Mouse (Mus musculus) hematopoietic stem cell, adult 5-6 weeks (primary cell): ENCODE results near the gene Ankrd28. TPM values are rescaled to one million over a fixed set of nuclear protein-coding genes. Genes with fewer than 3 reads are reported as not detected.

Experiments
- ATAC-seq, 2 experiments: fragments of 125-278 bp in 1 of 2; replicated peaks in 1 of 2; 2 replicates each; pipeline ENCODE4 v1.8.0; 2016 to 2017; ENCODE audit warnings: inconsistent platforms in 2 of 2, mild to moderate bottlenecking in 2 of 2, moderate number of reproducible peaks in 2 of 2, low read depth in 1 of 2, moderate TSS enrichment in 1 of 2; ENCODE audit not compliant: low FRiP score in 2 of 2, poor library complexity in 2 of 2, severe bottlenecking in 2 of 2, insufficient read depth in 1 of 2, low TSS enrichment in 1 of 2
- total RNA-seq: library from RNA; stranded (forward); fragments of 172-1452, 232-1000 nt; gene quantifications from 2 replicates; pipeline ENCODE4 v1.2.3, GENCODE M21; 2017

Ankrd28 gene
- total RNA-seq, 1 experiment from 2014 or later: 117 TPM

DNA sequence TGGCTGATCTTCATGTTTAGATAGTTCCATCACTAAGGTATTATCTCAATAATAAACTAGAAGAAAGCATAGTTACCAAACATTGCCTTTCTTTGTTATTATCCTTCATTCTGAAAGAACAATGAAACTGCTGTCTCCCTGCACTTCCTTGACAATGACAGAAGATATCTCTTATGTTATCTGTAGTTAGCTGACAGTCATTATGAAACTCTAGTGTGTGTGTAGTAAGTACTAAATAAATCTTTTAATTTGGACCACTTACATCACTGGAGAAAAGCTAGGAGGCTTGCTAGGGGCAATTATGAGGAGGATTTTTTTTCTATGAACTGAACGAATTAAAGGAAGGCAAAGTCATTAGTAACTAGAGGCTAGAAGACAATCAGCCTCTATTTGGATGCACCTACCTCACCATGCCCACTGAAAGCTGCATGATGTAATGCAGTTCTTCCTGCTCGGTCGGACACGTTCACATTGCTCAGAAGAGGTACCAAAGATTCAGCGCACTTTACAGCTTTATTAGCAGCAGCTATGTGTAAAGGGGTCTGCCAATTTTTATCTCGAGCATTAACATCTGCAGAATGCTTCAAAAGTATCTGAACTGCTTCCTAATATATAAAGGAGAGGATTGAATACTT is 82.1 kb downstream of the Ankrd28 start:
- ATAC-seq: no peak

DNA sequence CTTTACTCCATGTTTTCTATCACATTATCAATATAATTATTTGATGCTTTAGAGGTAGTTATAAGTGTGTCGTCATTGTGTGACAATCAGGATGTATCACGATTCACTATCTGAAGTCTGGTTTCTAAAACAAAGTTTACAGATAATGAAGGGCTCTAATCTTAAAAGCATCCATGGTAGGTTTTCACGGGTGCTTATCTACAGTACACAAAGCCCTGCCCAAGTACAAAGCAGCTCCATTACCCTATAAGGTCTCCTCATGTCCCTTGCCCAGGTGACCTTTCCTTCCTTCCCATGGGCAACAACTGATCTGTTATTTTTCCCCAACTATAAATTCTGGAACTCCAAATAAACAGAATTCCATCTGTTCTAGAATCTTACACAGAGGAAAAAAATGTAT is 87.9 kb downstream of the Ankrd28 start:
- no peak for ATAC-seq

GRCm38 (mm10) chr14:31734811-31735210 is 95.6 kb downstream of the Ankrd28 start:
- no peak for ATAC-seq

DNA sequence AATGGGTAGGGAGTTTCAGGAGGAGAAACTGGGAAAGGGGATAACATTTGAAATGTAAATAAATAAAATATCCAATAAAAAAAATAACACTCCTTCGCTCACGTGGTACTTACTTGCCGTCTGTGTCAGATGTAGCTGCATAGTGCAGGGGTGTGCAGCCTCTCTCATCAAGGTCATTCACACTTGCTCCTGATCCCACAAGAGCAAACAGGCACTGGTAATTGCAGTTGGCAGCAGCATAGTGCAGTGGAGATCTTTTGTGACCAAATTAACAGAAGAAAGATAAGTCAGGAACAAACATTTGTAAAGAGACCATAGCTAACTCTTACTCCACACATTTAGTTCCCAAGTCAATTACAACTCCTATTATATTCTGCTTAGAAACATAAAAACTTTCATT is 102.9 kb downstream of the Ankrd28 start:
- ATAC-seq: no peak

GRCm38 (mm10) chr14:31722746-31723145 is 107.7 kb downstream of the Ankrd28 start:
- no peak for ATAC-seq

GRCm38 (mm10) chr14:31721256-31721655 is 109.2 kb downstream of the Ankrd28 start:
- ATAC-seq: no peak

GRCm38 (mm10) chr14:31718332-31718731 is 112.1 kb downstream of the Ankrd28 start:
- ATAC-seq: no peak

- no peak for ATAC-seq
Measured at GRCm38 (mm10) chr14:31717360-31717759, 113.1 kb downstream of the Ankrd28 start.

GRCm38 (mm10) chr14:31715669-31716068 is 114.8 kb downstream of the Ankrd28 start:
- ATAC-seq: no peak

- no peak for ATAC-seq
Measured at GRCm38 (mm10) chr14:31709343-31709742, 121.1 kb downstream of the Ankrd28 start.

- ATAC-seq: no peak
Measured at GRCm38 (mm10) chr14:31700376-31700775, 130.1 kb downstream of the Ankrd28 start.

DNA sequence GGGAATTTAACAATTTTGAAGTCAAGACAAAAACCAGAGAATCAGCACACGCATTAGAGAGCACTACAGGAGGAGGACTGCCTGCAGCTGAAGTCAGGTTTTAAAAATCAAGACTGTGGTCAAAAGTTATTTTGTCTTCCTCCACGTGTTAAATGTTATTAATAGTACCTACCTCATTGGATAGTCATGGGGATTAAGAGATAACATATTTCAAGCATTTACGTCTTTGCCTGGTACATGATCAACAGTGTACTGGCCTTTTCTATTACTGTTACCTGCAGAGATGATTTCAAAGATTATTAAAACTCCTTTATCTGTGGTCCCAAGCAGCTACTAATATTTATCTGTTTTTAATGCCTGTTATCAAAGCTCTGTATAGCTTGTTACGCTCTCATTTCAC is 132.7 kb downstream of the Ankrd28 start:
- no peak for ATAC-seq

DNA sequence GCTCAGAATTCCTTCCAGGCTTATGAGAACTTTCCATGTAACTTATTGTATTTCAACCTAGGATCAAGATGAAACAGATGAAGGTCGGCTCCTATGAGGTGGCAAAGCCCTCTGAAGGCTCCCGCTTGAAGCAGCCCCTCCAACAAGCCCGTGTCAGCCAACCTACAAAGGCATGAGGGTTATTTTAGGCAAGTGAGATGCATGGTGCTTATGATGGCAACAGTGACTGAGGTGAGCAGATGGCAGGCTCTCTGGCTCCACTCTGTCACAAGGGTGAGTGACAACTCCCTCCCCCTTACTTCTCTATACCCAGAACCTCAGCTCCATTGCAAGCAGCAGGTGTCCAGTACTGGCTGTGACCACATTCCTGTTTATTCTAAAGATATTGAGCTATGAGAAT is 133.1 kb downstream of the Ankrd28 start:
- ATAC-seq: 0 out of 4 replicates have a peak, but pooled peaks of 1 of the 2 experiments have one; percentile 62

GRCm38 (mm10) chr14:31696985-31697303 is 133.5 kb downstream of the Ankrd28 start:
- ATAC-seq: 0 out of 4 replicates have a peak, but pooled peaks of 1 of the 2 experiments have one; percentile 14

DNA sequence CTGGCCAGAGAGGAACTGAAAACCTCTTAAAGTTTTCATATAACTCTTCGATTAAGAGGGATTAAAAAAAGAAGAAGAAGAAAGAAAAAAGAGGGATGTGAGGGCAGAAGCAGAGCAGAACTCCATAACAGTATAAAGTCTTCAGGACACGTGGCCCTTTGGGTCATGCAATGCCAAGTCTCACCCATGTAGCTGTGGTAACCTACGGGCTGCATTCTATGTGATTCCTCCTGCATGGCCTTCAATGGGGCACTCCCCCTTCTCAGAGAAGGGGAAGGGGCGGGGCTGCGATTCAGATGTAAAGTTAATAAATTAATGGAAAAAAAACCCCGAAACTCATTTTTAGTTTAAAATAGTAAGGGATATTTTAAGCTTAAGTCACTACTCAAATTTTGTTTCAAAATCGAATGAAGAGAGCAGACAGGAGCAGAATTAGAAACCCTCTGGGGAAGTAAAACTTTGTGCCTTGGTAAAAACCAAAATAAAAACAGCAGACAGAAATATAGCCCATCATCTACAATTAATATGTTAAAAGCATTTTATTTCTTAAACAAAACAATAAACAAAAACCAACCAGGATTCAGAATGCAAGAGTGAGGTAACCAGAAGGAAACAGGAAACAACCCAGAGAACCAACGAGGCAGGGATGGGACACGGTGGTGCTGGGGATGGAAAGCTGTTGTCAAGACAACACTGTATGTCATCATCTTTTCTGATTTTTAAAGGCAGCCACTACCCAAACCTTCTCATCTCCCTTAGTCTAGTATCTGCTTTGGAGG is 134.1 kb downstream of the Ankrd28 start:
- no peak for ATAC-seq

- no peak for ATAC-seq
Measured at GRCm38 (mm10) chr14:31692536-31692935, 137.9 kb downstream of the Ankrd28 start.

GRCm38 (mm10) chr14:31686231-31686630 is 144.2 kb downstream of the Ankrd28 start:
- ATAC-seq: no peak

DNA sequence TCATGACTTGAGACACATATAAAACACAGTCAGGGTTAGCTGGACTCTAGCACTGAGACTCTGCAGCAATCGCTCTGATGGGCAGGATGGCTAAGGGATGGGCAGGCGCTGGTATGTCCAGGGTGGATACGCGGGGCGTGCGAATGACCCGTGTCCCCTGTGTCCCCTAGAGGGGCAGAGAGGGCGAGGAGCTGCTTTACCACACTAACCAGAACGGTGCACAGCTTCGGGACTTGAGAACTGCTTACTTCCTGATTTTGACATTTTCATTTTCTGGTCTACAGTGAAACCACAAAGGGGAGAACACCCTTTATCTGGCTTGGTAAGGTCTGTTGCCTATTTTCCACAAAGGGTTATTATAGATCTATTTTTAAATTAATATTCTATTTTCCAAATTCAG is 144.8 kb downstream of the Ankrd28 start:
- ATAC-seq: peak; percentile 74 to 80
